Mouse (Mus musculus) CD4-positive helper T cell, adult 2 months (primary cell): ENCODE measurements at regions not wholly inside any gene's neighbourhood (a gene's known extent, or its start where the extent isn't known, plus 50 kb on each side); places are given as distances from the start of the nearest gene placed in this dataset.

Experiments used
- DNase-seq: peaks from one replicate; pipeline ENCODE4 v3.0.0-alpha.2; 2012; ENCODE audit warnings: low read depth, missing footprints, low spot score

- DNase-seq: no peak
Measured at GRCm38 (mm10) chr8:11094516-11094915, 86.3 kb upstream of the Irs2 start.

- no peak for DNase-seq
Measured at GRCm38 (mm10) chr8:11092348-11092747, 84.1 kb upstream of the Irs2 start.

- DNase-seq: no peak
Measured at GRCm38 (mm10) chr8:11091675-11092345, 83.6 kb upstream of the Irs2 start.

- no peak for DNase-seq
Measured at GRCm38 (mm10) chr8:11088946-11089665, 80.8 kb upstream of the Irs2 start.

GRCm38 (mm10) chr8:11085244-11085643 is 77.0 kb upstream of the Irs2 start:
- no peak for DNase-seq

GRCm38 (mm10) chr8:11084051-11084533 is 75.8 kb upstream of the Irs2 start:
- no peak for DNase-seq

- DNase-seq: no peak
Measured at GRCm38 (mm10) chr8:11080813-11081212, 72.6 kb upstream of the Irs2 start.

- DNase-seq: no peak
Measured at GRCm38 (mm10) chr8:11079805-11080204, 71.5 kb upstream of the Irs2 start.

- DNase-seq: no peak
Measured at GRCm38 (mm10) chr8:11077138-11077537, 68.9 kb upstream of the Irs2 start.

GRCm38 (mm10) chr8:11071162-11071561 is 62.9 kb upstream of the Irs2 start:
- DNase-seq: no peak

GRCm38 (mm10) chr8:11067450-11067849 is 59.2 kb upstream of the Irs2 start:
- DNase-seq: no peak

- no peak for DNase-seq
Measured at GRCm38 (mm10) chr8:11065990-11066389, 57.7 kb upstream of the Irs2 start.

GRCm38 (mm10) chr8:11065303-11065702 is 57.0 kb upstream of the Irs2 start:
- DNase-seq: no peak

- no peak for DNase-seq
Measured at GRCm38 (mm10) chr8:11063058-11063457, 54.8 kb upstream of the Irs2 start.

GRCm38 (mm10) chr8:11062348-11062946 is 54.2 kb upstream of the Irs2 start:
- no peak for DNase-seq

- no peak for DNase-seq
Measured at GRCm38 (mm10) chr8:11061711-11062110, 53.5 kb upstream of the Irs2 start.

- no peak for DNase-seq
Measured at GRCm38 (mm10) chr8:11060604-11061003, 52.3 kb upstream of the Irs2 start.

GRCm38 (mm10) chr8:11058392-11058791 is 50.1 kb upstream of the Irs2 start:
- no peak for DNase-seq
